Mouse (Mus musculus): ENCODE results near the gene Crygn. TPM values are rescaled to one million over a fixed set of nuclear protein-coding genes. Genes with fewer than 3 reads are reported as not detected.

Crygn gene
- total RNA-seq, 1 experiment = 2.1 TPM

DNA sequence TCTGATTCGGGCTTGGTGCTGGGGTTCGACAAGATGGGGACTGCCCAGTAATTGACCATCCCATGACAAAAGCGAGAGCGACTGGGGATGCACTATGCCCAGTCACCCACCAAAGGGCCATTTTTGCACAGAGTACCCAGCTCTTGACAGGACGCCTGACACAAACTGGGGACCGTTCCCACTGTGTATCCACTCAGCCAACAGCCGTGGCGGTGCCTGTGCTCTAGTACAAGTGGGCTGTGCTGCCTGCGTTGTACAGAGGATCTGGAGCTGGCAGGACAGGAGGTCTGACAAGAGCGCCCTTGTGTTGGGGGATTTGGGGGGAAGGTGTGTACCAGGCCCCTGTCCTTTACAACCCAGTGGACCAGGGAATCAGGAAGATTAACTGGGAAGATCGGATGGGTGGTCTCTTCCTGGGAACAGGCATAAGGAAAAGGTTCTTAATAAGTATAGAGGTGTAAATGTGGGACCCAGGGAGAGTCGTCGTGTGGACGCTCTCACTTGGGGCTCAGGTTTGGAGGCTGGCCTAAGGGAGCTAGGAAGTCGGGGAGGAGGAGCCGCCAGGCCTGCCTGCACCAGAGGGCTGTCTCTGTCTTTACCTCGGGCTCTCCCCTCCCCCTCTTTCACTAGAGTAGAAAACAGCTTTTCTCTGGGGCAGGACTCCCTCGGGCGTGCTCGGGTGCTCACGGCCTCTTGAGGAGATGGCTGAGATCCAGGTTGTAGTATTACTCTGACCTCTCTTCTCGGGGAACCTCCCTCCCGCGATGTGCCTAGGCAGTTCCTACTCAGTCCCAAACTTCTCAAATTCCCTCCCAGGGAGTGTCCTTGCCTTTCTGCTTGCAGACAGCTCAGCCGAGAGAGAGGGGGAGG, 6.3 kb downstream of the Crygn start:
- peak overlapping the region; percentile 88 for H3K9ac ChIP-seq (ENCODE audit: insufficient read depth, low read depth, low read length, poor library complexity, severe bottlenecking)
- H3K27ac ChIP-seq (ENCODE audit: insufficient read depth, low read depth, low read length, poor library complexity, severe bottlenecking) = peak overlapping the region; percentile 83
- H3K9me3 ChIP-seq (ENCODE audit: control insufficient read depth, insufficient read depth, low read depth, low read length) = no peaks in the 10 kb centered on the region
- H3K36me3 ChIP-seq (ENCODE audit: control insufficient read depth, insufficient read depth, low read length, poor library complexity, severe bottlenecking) = no peaks in the 10 kb centered on the region
- TF ChIP-seq CHD2 (IDR thresholded peaks at IDR 0.05; ENCODE audit: low read depth, low read length) = peak; percentile 64
- TF ChIP-seq ZC3H11A (IDR thresholded peaks at IDR 0.05; ENCODE audit: borderline replicate concordance, low read depth, low read length) = no peak
- H3K4me1 ChIP-seq (ENCODE audit: control insufficient read depth in 2 of 2, insufficient read depth in 2 of 2, low read length in 2 of 2, poor library complexity in 1 of 2) = peaks cover 10 to 32% of the 10 kb centered on the region in 2 experiments; a peak in 3 of 4 replicates
- in situ Hi-C loops (cut with MboI; ENCODE audit: low sequenced_read_pairs in 2 of 2, unreplicated experiment in 2 of 2) = no loop called here
- H3K4me3 ChIP-seq (ENCODE audit: insufficient read depth in 1 of 2, low read depth in 1 of 2, low read length in 2 of 2, poor library complexity in 1 of 2, severe bottlenecking in 1 of 2) = peak overlapping the region; percentile 74 to 84
- DNase-seq (ENCODE audit: low read depth, low spot score) = peak; percentile 85

DNA sequence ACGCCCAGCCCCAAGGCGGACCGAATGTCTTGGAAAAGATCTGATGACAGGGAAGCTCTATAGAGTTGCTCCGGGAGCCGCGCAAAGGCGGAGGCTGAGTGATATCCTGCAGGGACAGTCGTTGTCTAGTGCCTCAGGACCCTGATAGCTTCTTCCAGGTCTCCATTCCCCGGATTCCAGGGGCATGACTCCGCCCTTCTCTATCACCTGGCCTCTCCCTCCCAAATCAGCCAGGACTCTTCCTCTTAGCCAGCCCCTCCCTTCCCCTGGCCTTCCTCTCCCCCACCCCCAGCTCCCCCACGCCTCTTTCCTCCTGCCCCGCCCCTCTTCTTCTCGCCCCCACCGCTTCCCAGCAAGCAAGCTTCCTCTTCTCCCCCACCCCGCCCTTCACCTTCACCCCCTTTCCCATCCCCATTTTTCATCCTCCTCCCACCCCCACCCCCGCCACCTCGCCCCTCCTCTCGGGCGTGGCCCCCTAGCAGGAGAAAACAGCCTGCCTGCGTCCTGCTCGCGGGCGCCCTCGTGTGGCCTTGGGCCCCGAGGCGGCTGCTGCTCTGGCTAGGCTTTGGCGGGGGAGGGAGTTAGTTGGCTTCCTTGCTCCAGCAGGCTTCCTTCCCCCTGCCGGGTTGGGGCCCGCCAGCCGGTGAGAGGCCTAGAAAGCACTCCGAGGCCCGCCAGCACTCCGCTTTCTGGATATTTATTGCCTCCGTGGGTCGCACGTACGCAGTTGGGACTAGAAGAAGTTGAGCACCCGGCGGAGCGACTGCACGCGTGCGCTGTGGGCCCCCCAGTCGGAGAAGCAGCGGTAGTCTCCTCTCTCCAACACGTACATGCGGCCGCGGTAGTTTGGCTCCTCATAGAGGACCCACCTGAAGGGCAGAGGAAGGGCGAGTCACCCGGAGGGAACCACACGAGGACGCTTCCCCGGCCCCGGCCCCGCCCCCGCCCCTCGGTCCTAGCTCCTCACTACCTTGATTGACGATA, 7.2 kb downstream of the Crygn start:
- peak overlapping the region; percentile 74 to 84 for H3K4me3 ChIP-seq (ENCODE audit: insufficient read depth in 1 of 2, low read depth in 1 of 2, low read length in 2 of 2, poor library complexity in 1 of 2, severe bottlenecking in 1 of 2)
- peaks cover 10 to 32% of the 10 kb centered on the region in 2 experiments; a peak in 3 of 4 replicates for H3K4me1 ChIP-seq (ENCODE audit: control insufficient read depth in 2 of 2, insufficient read depth in 2 of 2, low read length in 2 of 2, poor library complexity in 1 of 2)
- H3K9ac ChIP-seq (ENCODE audit: insufficient read depth, low read depth, low read length, poor library complexity, severe bottlenecking) = peak overlapping the region; percentile 88
- H3K36me3 ChIP-seq (ENCODE audit: control insufficient read depth, insufficient read depth, low read length, poor library complexity, severe bottlenecking) = no peaks in the 10 kb centered on the region
- H3K27ac ChIP-seq (ENCODE audit: insufficient read depth, low read depth, low read length, poor library complexity, severe bottlenecking) = peak overlapping the region; percentile 86
- DNase-seq (ENCODE audit: low read depth, low spot score) = peak; percentile 88
- in situ Hi-C loops (cut with MboI; ENCODE audit: low sequenced_read_pairs in 2 of 2, unreplicated experiment in 2 of 2) = no loop called here
- no peak for TF ChIP-seq CHD2 (IDR thresholded peaks at IDR 0.05; ENCODE audit: low read depth, low read length)
- no peak for TF ChIP-seq MAFK (IDR thresholded peaks at IDR 0.05; ENCODE audit: insufficient read depth, low read depth, low read length)
- no peak for TF ChIP-seq ZNF384 (IDR thresholded peaks at IDR 0.05; ENCODE audit: low read depth, low read length)
- no peaks in the 10 kb centered on the region for H3K9me3 ChIP-seq (ENCODE audit: control insufficient read depth, insufficient read depth, low read depth, low read length)

DNA sequence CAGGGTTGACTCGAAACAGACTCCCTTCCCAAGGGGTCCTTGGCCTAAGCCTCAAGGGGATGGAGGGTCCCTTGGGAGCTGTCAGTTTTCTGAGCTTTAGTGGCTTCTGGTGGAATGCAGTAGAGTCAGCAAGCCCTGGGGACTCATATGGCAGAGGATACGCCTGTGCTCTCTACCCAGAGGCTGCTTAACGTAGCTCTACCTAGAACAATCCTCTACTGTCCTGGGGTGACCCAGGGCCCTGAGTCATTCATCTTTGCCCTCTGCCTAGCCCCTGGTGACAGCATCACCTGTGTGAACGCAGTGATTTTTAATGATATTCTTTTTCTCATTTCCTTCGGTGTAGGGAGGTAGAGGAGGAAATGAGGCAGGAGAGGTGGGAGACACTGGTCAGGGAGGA, 8.1 kb downstream of the Crygn start:
- TF ChIP-seq HCFC1 (IDR thresholded peaks at IDR 0.05; ENCODE audit: borderline replicate concordance, insufficient read depth, low read length) = no peak
- no peak for TF ChIP-seq ZNF384 (IDR thresholded peaks at IDR 0.05; ENCODE audit: low read depth, low read length)
- no peak for TF ChIP-seq ZC3H11A (IDR thresholded peaks at IDR 0.05; ENCODE audit: borderline replicate concordance, low read depth, low read length)
- no peak for TF ChIP-seq MAFK (IDR thresholded peaks at IDR 0.05; ENCODE audit: insufficient read depth, low read depth, low read length)
- TF ChIP-seq CHD2 (IDR thresholded peaks at IDR 0.05; ENCODE audit: low read depth, low read length) = no peak
- Histone ChIP-seq H3K4me3 (ENCODE audit: insufficient read depth in 1 of 2, low read depth in 1 of 2, low read length in 2 of 2, poor library complexity in 1 of 2, severe bottlenecking in 1 of 2) (peak overlapping the region; percentile 57 to 80), H3K36me3 (ENCODE audit: control insufficient read depth, insufficient read depth, low read length, poor library complexity, severe bottlenecking) (no peaks in the 10 kb centered on the region), H3K9ac (ENCODE audit: insufficient read depth, low read depth, low read length, poor library complexity, severe bottlenecking) (peak overlapping the region; percentile 82), H3K9me3 (ENCODE audit: control insufficient read depth, insufficient read depth, low read depth, low read length) (no peaks in the 10 kb centered on the region), H3K4me1 (ENCODE audit: control insufficient read depth in 2 of 2, insufficient read depth in 2 of 2, low read length in 2 of 2, poor library complexity in 1 of 2) (peaks cover 10 to 32% of the 10 kb centered on the region in 2 experiments; a peak in 3 of 4 replicates), H3K27ac (ENCODE audit: insufficient read depth, low read depth, low read length, poor library complexity, severe bottlenecking) (peak overlapping the region; percentile 86)
- in situ Hi-C loops (cut with MboI; ENCODE audit: low sequenced_read_pairs in 2 of 2, unreplicated experiment in 2 of 2) = no loop called here
- no peak for DNase-seq (ENCODE audit: low read depth, low spot score)

DNA sequence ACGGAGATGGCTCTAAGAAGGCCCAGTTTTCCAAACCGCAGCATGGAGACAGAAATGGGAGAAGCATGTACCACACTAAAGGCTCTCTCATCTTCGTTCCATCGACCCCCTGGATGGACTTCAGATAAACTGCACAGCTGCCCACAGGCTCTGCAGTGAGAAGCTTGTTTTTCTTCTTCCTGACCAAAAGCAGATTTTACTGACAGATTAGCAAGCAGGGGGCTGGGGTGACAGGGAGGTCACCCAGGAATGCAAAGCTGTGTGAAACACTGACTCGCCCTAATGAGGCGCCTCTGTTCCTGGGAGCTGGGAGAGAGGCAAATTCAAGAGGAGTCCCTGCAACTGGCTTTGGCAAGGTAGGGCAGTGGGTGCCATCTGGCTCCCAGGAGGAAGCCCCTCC, 10.3 kb downstream of the Crygn start:
- no peaks in the 10 kb centered on the region for H3K36me3 ChIP-seq (ENCODE audit: control insufficient read depth, insufficient read depth, low read length, poor library complexity, severe bottlenecking)
- TF ChIP-seq ZNF384 (IDR thresholded peaks at IDR 0.05; ENCODE audit: low read depth, low read length) (no peak), HCFC1 (IDR thresholded peaks at IDR 0.05; ENCODE audit: borderline replicate concordance, insufficient read depth, low read length) (no peak), ZC3H11A (IDR thresholded peaks at IDR 0.05; ENCODE audit: borderline replicate concordance, low read depth, low read length) (no peak), MAFK (IDR thresholded peaks at IDR 0.05; ENCODE audit: insufficient read depth, low read depth, low read length) (no peak), CHD2 (IDR thresholded peaks at IDR 0.05; ENCODE audit: low read depth, low read length) (no peak)
- no peak overlapping the region for H3K9ac ChIP-seq (ENCODE audit: insufficient read depth, low read depth, low read length, poor library complexity, severe bottlenecking)
- H3K4me3 ChIP-seq (ENCODE audit: insufficient read depth in 1 of 2, low read depth in 1 of 2, low read length in 2 of 2, poor library complexity in 1 of 2, severe bottlenecking in 1 of 2) = no peak overlapping the region
- no peak for DNase-seq (ENCODE audit: low read depth, low spot score)
- H3K27ac ChIP-seq (ENCODE audit: insufficient read depth, low read depth, low read length, poor library complexity, severe bottlenecking) = no peak overlapping the region
- in situ Hi-C loops (cut with MboI; ENCODE audit: low sequenced_read_pairs in 2 of 2, unreplicated experiment in 2 of 2) = no loop called here
- no peaks in the 10 kb centered on the region for H3K9me3 ChIP-seq (ENCODE audit: control insufficient read depth, insufficient read depth, low read depth, low read length)
- peaks cover 10 to 22% of the 10 kb centered on the region in 2 experiments; a peak in 3 of 4 replicates for H3K4me1 ChIP-seq (ENCODE audit: control insufficient read depth in 2 of 2, insufficient read depth in 2 of 2, low read length in 2 of 2, poor library complexity in 1 of 2)

Data from ES-E14 (cell line).